Mouse (Mus musculus): ENCODE results near the gene Slc6a6.

DNA sequence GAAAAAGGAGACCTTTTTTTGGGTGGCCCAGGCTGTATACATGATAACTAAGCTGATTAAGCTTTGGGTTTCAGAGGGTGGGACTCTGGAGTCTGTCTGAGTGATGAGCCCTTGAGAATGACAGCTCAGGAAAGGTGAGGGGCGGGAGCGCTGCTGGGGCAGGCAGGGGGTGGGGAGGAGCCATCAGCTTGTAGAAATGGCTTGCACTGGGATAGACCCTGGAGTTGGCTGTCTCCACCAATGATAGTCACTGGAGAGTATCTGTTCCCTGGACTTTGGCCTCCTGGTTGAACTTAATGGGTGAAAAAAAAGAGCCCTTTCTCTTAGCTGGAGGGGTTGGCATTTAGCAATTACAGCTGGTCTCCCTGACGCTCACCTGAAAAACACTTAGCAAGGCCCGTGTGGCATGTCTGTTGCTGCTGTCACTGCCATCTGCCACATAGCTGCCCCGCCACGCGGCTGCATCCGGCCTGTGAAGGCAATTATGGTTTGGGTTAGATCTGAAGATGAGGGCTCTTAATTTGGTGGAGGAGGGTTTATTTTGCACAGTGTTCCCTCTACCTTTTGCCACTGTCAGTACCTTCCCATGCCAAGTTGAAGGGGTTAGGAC, 23.5 kb downstream of the Slc6a6 start:
- TF ChIP-seq CTCF (IDR thresholded peaks at IDR 0.05; ENCODE audit: low read depth, low read length), result no peak
- no peak for TF ChIP-seq EP300 (IDR thresholded peaks at IDR 0.05; ENCODE audit: insufficient read depth, low read depth, low read length)
